Mouse (Mus musculus): ENCODE data around the gene Dag1. TPM values are rescaled to one million over a fixed set of nuclear protein-coding genes. Genes with fewer than 3 reads are reported as not detected.

Dag1 gene
- polyA plus RNA-seq (2017; shearing (Covaris generic)) = 25.2 TPM

DNA sequence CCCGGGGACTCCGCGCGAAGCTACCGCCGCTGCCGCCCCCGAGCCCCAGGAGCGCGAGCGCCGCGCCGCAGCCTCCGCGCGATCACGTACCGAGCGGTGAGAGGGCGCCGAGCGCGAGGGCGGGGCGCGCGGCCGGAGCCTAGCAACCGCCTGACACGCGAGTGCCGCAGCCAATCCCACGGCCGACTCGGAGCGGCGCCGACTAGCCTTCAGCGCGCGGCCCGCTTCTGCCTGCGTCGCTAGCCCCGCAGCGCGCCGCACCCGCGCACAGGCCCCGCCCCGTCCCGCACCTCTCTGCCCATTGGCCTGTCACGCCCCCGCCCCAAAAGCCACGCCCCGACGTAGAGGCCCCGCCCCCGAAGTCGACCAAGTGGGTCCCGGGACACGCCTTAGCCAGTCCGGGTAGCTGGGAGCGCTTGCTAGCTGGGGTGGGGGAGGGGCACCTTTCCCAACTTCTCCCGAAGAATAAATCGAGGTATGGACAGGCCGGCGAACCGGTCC is at the start of gene Dag1:
Dag1 (minus strand) TSS at position 269 of the 501 bp plus-strand sequence.

DNA sequence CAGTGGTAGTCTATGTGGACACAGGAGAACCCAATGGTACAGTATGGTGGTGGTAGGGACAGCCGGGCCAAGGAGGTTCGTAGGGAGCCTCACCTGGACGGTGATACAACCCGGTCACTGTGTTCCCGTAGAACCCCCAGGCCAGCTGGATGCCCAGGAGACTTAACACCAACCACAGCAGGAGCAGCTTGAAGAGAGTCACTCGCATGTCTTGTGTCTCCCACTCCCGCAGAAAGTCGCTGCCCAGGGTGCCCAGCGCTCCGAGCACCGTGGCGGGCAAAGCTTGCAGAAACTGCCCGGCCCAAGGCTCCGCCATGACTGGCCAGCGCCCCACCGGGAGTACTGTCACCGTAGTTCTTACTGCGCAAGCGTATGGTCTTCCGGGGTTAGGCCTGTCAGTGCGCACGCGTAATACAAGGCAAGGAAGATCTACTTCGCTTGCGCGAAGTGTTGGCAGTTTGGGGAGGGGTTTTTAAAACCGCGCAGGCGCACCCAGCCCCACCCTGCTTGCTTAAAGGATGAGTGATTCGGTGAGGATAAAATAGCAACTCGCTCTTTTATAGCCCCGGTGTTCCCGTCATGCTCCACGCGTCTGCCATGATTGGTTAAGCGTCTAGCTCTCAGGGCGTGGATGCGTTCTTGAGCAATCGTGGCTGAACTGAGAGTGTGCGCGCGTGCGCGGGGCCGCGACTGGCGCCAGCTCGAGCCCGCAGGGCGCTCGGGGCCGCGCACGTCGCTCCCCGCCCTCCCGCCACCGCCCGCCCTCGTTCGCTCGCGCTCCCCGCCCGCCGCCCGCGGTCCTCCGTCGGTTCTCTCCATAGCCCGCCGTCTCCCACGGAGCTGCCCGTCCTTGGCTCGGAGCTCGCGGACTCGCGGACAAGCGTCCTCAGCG is 42.1 kb upstream of the Dag1 start, which contains the start of the genes Rhoa and Tcta:
Rhoa (plus strand) TSS at position 501 of the 892 bp plus-strand sequence.
Tcta (minus strand) TSS at position 532 of the 892 bp plus-strand sequence.

DNA sequence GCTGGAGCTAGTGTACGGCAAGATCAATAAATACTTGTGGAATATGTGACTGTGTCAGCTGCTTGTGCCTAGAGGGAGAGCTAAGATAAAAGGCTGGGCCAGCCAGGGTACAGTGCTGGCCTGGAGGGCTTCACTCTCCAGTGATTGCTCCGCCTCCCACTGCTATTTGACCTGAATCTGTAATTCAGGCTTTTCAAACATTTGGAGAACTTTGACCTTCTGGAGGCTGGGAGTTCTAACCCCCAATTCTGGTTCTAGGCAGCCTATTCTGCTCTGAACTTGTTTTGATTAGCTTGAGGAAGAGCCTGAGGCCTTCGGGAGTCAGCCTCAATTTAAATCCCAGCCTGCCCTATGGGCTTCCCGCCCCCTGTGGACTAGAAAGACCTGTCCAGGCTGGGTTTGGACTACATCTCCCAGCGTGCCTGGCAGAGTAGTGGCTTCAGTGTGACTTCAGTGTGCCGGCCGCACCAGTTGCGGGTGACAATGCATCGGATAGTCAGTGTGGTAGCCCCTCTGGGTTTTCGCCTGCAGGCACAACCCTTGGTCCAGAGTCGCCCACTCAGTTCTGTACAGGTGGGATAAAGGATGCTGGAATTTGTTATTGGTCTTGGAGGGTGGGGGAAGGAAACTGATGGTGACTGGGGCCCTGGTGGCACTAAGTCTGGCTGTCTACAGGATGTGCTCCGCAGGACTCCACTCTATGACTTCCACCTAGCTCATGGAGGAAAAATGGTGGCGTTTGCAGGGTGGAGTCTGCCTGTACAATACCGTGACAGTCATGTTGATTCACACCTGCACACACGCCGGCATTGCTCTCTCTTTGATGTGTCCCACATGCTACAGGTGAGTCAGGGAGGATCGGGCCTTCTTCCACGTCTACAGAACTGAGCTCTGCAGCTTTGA is 32.9 kb upstream of the Dag1 start, which contains the start of gene Amt:
Amt (plus strand) TSS at position 401 of the 903 bp plus-strand sequence.

DNA sequence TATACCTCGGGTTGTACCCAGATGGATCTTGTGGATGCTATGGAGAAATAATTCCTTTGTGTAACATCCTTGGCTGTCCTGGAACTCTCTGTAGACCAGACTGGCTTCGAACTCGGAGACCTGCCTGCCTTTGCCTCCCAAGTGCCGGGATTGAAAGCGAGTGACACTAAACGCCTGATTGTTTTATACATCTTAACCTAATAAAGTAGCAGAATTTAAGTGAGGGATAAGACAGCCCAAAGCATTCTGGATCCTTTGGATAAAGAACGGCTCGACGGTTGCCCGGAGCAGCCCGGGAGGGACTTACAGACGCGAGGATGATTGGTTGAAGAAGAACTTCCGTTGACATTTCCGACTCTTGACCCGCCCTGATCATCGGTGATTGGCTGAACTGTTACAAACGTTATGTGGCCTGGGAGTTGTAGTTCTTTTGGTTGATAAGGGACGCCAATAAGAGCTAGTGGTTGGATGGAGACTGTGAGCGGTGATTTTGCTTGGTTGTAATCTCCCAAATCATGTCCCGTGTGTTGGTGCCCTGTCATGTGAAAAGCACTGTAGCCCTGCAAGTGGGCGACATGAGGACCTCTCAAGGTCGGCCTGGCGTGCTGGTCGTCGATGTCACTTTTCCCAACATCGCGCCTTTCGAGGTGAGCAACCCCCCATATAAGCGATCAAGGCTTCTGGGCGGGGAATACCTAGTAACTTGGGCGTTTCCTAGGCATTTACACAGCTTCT is 26.4 kb upstream of the Dag1 start, which contains the start of gene Nicn1:
Nicn1 (plus strand) TSS at position 414 of the 735 bp plus-strand sequence.

DNA sequence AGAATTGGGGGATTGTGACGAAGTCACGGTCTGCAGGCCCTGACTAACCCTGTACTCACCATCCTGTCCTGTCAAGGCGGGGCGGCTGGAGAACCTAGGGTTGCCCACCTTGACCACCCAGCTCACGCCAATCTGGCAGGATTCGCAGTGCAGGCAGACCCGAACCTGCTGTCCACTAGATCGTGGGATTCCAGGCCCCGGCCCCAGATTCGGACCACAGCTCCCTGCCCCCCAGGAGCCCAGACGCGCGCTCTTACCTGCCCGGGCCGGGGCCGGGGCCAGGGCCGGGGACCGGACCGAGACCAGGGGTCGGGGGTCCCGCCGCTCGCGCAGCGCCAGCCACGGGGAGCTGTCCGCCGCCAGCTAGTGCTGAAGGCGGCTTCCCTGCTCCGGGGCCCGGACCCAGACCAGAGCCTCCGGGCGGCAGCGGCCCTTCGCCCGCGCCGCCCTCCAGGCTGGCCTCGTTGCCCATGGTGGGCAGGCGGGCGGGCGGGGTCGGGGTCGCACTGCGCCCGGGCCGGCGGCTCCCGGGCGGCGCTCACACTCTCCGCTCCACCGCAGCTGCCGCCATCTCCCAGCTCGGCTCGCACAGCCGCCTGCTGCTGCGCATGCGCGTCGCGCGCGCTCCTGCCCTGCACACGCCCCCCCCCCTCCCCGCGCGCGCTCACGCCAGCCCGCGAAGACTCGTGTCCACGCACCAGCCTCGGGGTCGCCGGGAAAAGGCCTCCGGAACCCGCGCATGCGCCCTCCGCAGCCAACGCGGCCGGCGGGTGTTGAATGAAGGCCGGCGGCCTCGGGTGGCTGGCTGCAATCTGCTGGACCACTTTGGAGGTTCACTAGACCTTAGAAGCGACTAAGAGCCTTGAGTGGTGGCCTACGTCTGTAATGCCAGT is 73.7 kb downstream of the Dag1 start, which contains the start of gene Bsn:
Bsn (minus strand) TSS at position 598 of the 893 bp plus-strand sequence.

Other genes starting within 250 kb of the Dag1 start
- gene Gmppb, start 214.7 kb downstream of the Dag1 start, polyA plus RNA-seq (2017; shearing (Covaris generic)) = 14.5 TPM
- 0.85 TPM for gene Amigo3, start 210.8 kb downstream of the Dag1 start, polyA plus RNA-seq (2017; shearing (Covaris generic))
- gene Mst1, start 183.5 kb downstream of the Dag1 start, polyA plus RNA-seq (2017; shearing (Covaris generic)) = 2.0 TPM
- gene Rnf123, start 180.6 kb downstream of the Dag1 start, polyA plus RNA-seq (2017; shearing (Covaris generic)) = 116 TPM
- gene Apeh, start 169.4 kb downstream of the Dag1 start, polyA plus RNA-seq (2017; shearing (Covaris generic)) = 71.3 TPM
- gene Bsn, start 73.6 kb downstream of the Dag1 start, polyA plus RNA-seq (2017; shearing (Covaris generic)) = 0.12 TPM
- 2.8 TPM for gene Nicn1, start 26.5 kb upstream of the Dag1 start, polyA plus RNA-seq (2017; shearing (Covaris generic))
- 0.32 TPM for gene Amt, start 32.9 kb upstream of the Dag1 start, polyA plus RNA-seq (2017; shearing (Covaris generic))
- 480 TPM for gene Rhoa, start 42.2 kb upstream of the Dag1 start, polyA plus RNA-seq (2017; shearing (Covaris generic))
- gene Tcta, start 42.2 kb upstream of the Dag1 start, polyA plus RNA-seq (2017; shearing (Covaris generic)) = 8.6 TPM
- gene Gpx1, start 74.9 kb upstream of the Dag1 start, polyA plus RNA-seq (2017; shearing (Covaris generic)) = 219 TPM
- 119 TPM for gene Usp4, start 83.9 kb upstream of the Dag1 start, polyA plus RNA-seq (2017; shearing (Covaris generic))
- 1.9 TPM for gene 1700102P08Rik, start 128.8 kb upstream of the Dag1 start, polyA plus RNA-seq (2017; shearing (Covaris generic))
- gene Ccdc36, start 164.5 kb upstream of the Dag1 start, polyA plus RNA-seq (2017; shearing (Covaris generic)) = 0.11 TPM
- gene BC048562, start 172.5 kb upstream of the Dag1 start, polyA plus RNA-seq (2017; shearing (Covaris generic)) = not detected
- gene Ccdc71, start 196.6 kb upstream of the Dag1 start, polyA plus RNA-seq (2017; shearing (Covaris generic)) = 43.7 TPM
- gene Klhdc8b, start 197.6 kb upstream of the Dag1 start, polyA plus RNA-seq (2017; shearing (Covaris generic)) = 13.7 TPM
- gene Lamb2, start 215.8 kb upstream of the Dag1 start, polyA plus RNA-seq (2017; shearing (Covaris generic)) = 0.57 TPM
- 208 TPM for gene Usp19, start 226.6 kb upstream of the Dag1 start, polyA plus RNA-seq (2017; shearing (Covaris generic))
- gene Qars, start 243.7 kb upstream of the Dag1 start, polyA plus RNA-seq (2017; shearing (Covaris generic)) = 76.9 TPM

Measured in naive thymus-derived CD4-positive, alpha-beta T cell, adult 5 months (primary cell).